In genomic region chr5:75039307-75039706, GRCm38 (mm10) we compare ENCODE assay signal across 25 mouse cellular contexts. TPM values are rescaled to one million over a fixed set of nuclear protein-coding genes. Genes with fewer than 3 reads are reported as not detected.
"Had no signal": no experiment of that assay in that cellular context is flagged by ENCODE, and none has a peak within 500 bp of the region (broad histone marks: within the 10 kb centered on the region; RNA-seq: fewer than 3 reads in every experiment).

No protein-coding gene starts in this region.

- H3K36me3 ChIP-seq: neural tube, embryonic 13.5 days; neural tube, embryonic 15.5 days had no signal

- H3K4me3 ChIP-seq: midbrain, embryonic 10.5 days; midbrain, embryonic 12.5 days; myocyte; neural tube, embryonic 13.5 days; neural tube, embryonic 15.5 days had no signal

- H3K27ac ChIP-seq: midbrain, embryonic 10.5 days; midbrain, embryonic 12.5 days; neural tube, embryonic 13.5 days; neural tube, embryonic 15.5 days had no signal

- H3K4me2 ChIP-seq: lung, embryonic 14.5 days; midbrain, embryonic 12.5 days; neural tube, embryonic 13.5 days; neural tube, embryonic 15.5 days had no signal

- H3K27me3 ChIP-seq: neural tube, embryonic 13.5 days; neural tube, embryonic 15.5 days had no signal

- DNase-seq: lung, adult 18-20 months; lung, embryonic 14.5 days; lung, postnatal 10 days; lung, postnatal 4 days; midbrain, embryonic 14.5 days; retina, postnatal 1 day; right cerebral cortex, adult 18-20 months; right cerebral cortex, postnatal 25 days; right cerebral cortex, postnatal 4 days; spleen, adult 18-20 months; thymus, adult 18-20 months; thymus, postnatal 14 days; thymus, postnatal 4 days had no signal

- H3K9me3 ChIP-seq: midbrain, embryonic 10.5 days; neural tube, embryonic 13.5 days; neural tube, embryonic 15.5 days had no signal

- H3K9ac ChIP-seq: lung, embryonic 14.5 days; midbrain, embryonic 12.5 days; neural tube, embryonic 13.5 days; neural tube, embryonic 15.5 days had no signal

- ATAC-seq: midbrain, embryonic 16.5 days had no signal

RNA-seq across cellular contexts. Expression of gene Gsx2, which starts 36.1 kb away (rescaled TPM):
- polyA plus RNA-seq: lung, embryonic 14.5 days; lung, embryonic 16.5 days; midbrain, embryonic 14.5 days; myocyte; small intestine, adult 2 months; stomach, embryonic 14.5 days; stomach, embryonic 16.5 days; thymus, postnatal 0 days; urinary bladder, adult 2 months had no signal
